Mouse (Mus musculus) B cell, adult 2 months (primary cell): ENCODE data around the gene Shf.
A peak's percentile ranks its signal among the peaks of the same experiment; 100 is the strongest.
"Not testable (repeated sequence)": the region's sequence is repeated elsewhere in the genome, so short reads cannot be mapped to it uniquely, and the experiment has no call there.

Experiments used
- DNase-seq, 2 experiments: peaks; one replicate each; pipeline ENCODE4 v3.0.0; 2022

The Shf gene

GRCm38 (mm10) chr2:122368995-122369739, at the start of gene Shf:
Gene Shf, minus strand, starts transcription at chr2:122369162.
- peak; percentile 91 for DNase-seq

GRCm38 (mm10) chr2:122408928-122409327, 40.0 kb upstream of the Shf start:
- DNase-seq: peak; percentile 28 to 34

- no peak for DNase-seq
Measured at GRCm38 (mm10) chr2:122407607-122408006, 38.6 kb upstream of the Shf start.

GRCm38 (mm10) chr2:122396150-122396549, 27.2 kb upstream of the Shf start:
- DNase-seq: no peak

- DNase-seq: not testable (repeated sequence)
Measured at GRCm38 (mm10) chr2:122387135-122387534, 18.2 kb upstream of the Shf start.

- DNase-seq: no peak
Measured at GRCm38 (mm10) chr2:122385095-122385494, 16.1 kb upstream of the Shf start.

- DNase-seq: no peak
Measured at GRCm38 (mm10) chr2:122382121-122382520, 13.2 kb upstream of the Shf start.

GRCm38 (mm10) chr2:122381329-122382103, 12.6 kb upstream of the Shf start:
- DNase-seq: no peak

- DNase-seq: peak; percentile 69 to 70
Measured at GRCm38 (mm10) chr2:122380768-122381311, 11.9 kb upstream of the Shf start.

GRCm38 (mm10) chr2:122379292-122379650, 10.3 kb upstream of the Shf start:
- DNase-seq: no peak

- DNase-seq: no peak
Measured at GRCm38 (mm10) chr2:122378421-122379291, 9.7 kb upstream of the Shf start.

- DNase-seq: peak; percentile 84
Measured at GRCm38 (mm10) chr2:122377751-122378246, 8.8 kb upstream of the Shf start.

GRCm38 (mm10) chr2:122377215-122377674, 8.3 kb upstream of the Shf start:
- peak; percentile 99 for DNase-seq

GRCm38 (mm10) chr2:122376041-122376561, 7.1 kb upstream of the Shf start:
- peak; percentile 61 to 63 for DNase-seq

GRCm38 (mm10) chr2:122375391-122375991, 6.5 kb upstream of the Shf start:
- DNase-seq: peak; percentile 93 to 96

- no peak for DNase-seq
Measured at GRCm38 (mm10) chr2:122374666-122375331, 5.8 kb upstream of the Shf start.

GRCm38 (mm10) chr2:122374012-122374411, 5.0 kb upstream of the Shf start:
- DNase-seq: no peak

GRCm38 (mm10) chr2:122372541-122372940, 3.6 kb upstream of the Shf start:
- no peak for DNase-seq

- no peak for DNase-seq
Measured at GRCm38 (mm10) chr2:122372067-122372466, 3.1 kb upstream of the Shf start.

- DNase-seq: no peak
Measured at GRCm38 (mm10) chr2:122370101-122370750, 1.3 kb upstream of the Shf start.
